Mouse (Mus musculus) liver, postnatal 0 days (tissue): ENCODE results near the gene Zfp148.

Experiments
- CTCF ChIP-seq: sonication (generic); IDR thresholded peaks from 2 replicates; pipeline ENCODE4 v1.5.1; 2016; ENCODE audit warnings: antibody characterized with exemption, low read depth
- EP300 ChIP-seq: IDR thresholded peaks from 2 replicates; pipeline ENCODE4 v1.6.1; 2016; ENCODE audit warnings: antibody characterized with exemption, low read depth, mild to moderate bottlenecking

- TF ChIP-seq CTCF (no peak), EP300 (no peak)
Observed at GRCm38 (mm10) chr16:33545530-33545929, 164.9 kb downstream of the Zfp148 start.
